Mouse (Mus musculus) liver, embryonic 15.5 days (tissue): ENCODE measurements around the gene Exoc3l2. TPM values are rescaled to one million over a fixed set of nuclear protein-coding genes. Genes with fewer than 3 reads are reported as not detected.

Source experiments
- ATAC-seq: fragments of 200-750 bp; cut with Nextera tagmentation; 2 replicates; pipeline ENCODE4 v1.8.0; 2017; ENCODE audit warnings: moderate number of reproducible peaks, mild to moderate bottlenecking, moderate library complexity; ENCODE audit not compliant: insufficient read depth
- H3K27ac ChIP-seq: fragments of 300-500 bp; sonication (generic); replicated peaks from 2 replicates; pipeline ENCODE4 v1.5.1; 2015; ENCODE audit warnings: mild to moderate bottlenecking, inconsistent platforms
- H3K27me3 ChIP-seq: fragments of 300-500 bp; sonication (generic); 2 replicates; pipeline ENCODE4 v1.6.1; 2015; ENCODE audit warnings: mild to moderate bottlenecking, inconsistent platforms
- H3K36me3 ChIP-seq: fragments of 300-500 bp; sonication (generic); replicated peaks from 2 replicates; pipeline ENCODE4 v1.6.1; 2015; ENCODE audit warnings: moderate library complexity, mild to moderate bottlenecking, inconsistent platforms
- H3K4me1 ChIP-seq: fragments of 300-500 bp; sonication (generic); replicated peaks from 2 replicates; pipeline ENCODE4 v1.6.1; 2015; ENCODE audit warnings: inconsistent platforms
- H3K4me2 ChIP-seq: fragments of 300-500 bp; sonication (generic); 2 replicates; pipeline ENCODE4 v1.6.1; 2015; ENCODE audit warnings: moderate library complexity, mild to moderate bottlenecking, inconsistent platforms
- H3K4me3 ChIP-seq: fragments of 300-500 bp; sonication (generic); replicated peaks from 2 replicates; pipeline ENCODE4 v1.5.1; 2015; ENCODE audit warnings: mild to moderate bottlenecking, inconsistent platforms
- H3K9ac ChIP-seq: fragments of 300-500 bp; sonication (generic); 2 replicates; pipeline ENCODE4 v1.6.1; 2015; ENCODE audit warnings: moderate library complexity, mild to moderate bottlenecking, inconsistent platforms
- H3K9me3 ChIP-seq: fragments of 300-500 bp; sonication (generic); replicated peaks from 2 replicates; pipeline ENCODE4 v1.6.1; 2016; ENCODE audit warnings: inconsistent platforms
- WGBS: fragments of 180-500 bp; shearing (Covaris S2); methylation state at CpG from one replicate; pipeline ENCODE4 v1.1.7; 2015; ENCODE audit warnings: mixed read lengths; ENCODE audit not compliant: insufficient replicate concordance; 5-methylcytosine and 5-hydroxymethylcytosine counted together
- polyA plus RNA-seq: library from polyadenylated mRNA; unstranded; fragments of >200 nt; fragmentation: Nextera tagmentation; extraction: Ambion mirVana; gene quantifications from 2 replicates; pipeline ENCODE4 v1.2.1, GENCODE M21; 2015

The Exoc3l2 gene
- polyA plus RNA-seq, 1 experiment from 2014 or later: 0.85 TPM

DNA sequence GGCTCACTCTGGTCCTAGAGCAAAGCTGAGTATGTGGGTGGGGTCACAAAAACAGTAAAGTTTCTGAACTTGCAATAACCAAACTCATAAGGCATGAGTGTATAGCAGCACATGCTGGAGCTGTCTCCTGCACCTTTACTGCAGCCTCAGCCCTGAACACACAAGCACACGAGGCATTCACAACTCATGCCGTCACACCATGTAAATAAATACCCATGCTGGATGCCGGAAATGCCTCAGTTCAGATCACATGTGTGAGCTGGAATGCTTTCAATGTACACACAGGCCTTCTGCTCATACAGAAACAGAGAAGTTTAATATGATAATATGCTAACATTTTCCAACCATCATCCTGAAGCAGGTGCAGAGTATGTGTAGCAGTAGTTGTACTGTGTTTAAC, 82.9 kb downstream of the Exoc3l2 start:
- ATAC-seq: no peak
- no peaks in the 10 kb centered on the region for H3K27me3 ChIP-seq
- H3K9ac ChIP-seq: no peak overlapping the region
- H3K4me2 ChIP-seq: no peak overlapping the region
- no peaks in the 10 kb centered on the region for H3K9me3 ChIP-seq
- H3K36me3 ChIP-seq: peaks cover 11% of the 10 kb centered on the region; the same call in 1 of the 2 replicates
- H3K4me1 ChIP-seq: peaks cover 65% of the 10 kb centered on the region
- 64% methylated on average over 3 of the region's 3 CpGs for WGBS
- H3K27ac ChIP-seq: peak overlapping the region; percentile 38; the same call in 1 of the 2 replicates
- H3K4me3 ChIP-seq: no peak overlapping the region

Other genes starting within 250 kb of the Exoc3l2 start
- gene Opa3, start 235.0 kb upstream of the Exoc3l2 start, polyA plus RNA-seq: 15.3 and 16.0 TPM in 2 replicates
- gene Vasp, start 191.5 kb upstream of the Exoc3l2 start, polyA plus RNA-seq: 41.2 and 42.4 TPM in 2 replicates
- gene Ppm1n, start 183.3 kb upstream of the Exoc3l2 start, polyA plus RNA-seq: 0.05 TPM in 1 of 2 replicates, not detected in the other
- 3.9 and 5.2 TPM in 2 replicates for gene Rtn2, start 180.7 kb upstream of the Exoc3l2 start, polyA plus RNA-seq
- 0.03 TPM in 1 of 2 replicates, not detected in the other for gene Fosb, start 153.3 kb upstream of the Exoc3l2 start, polyA plus RNA-seq
- gene Ercc1, start 118.6 kb upstream of the Exoc3l2 start, polyA plus RNA-seq: 14.0 and 14.5 TPM in 2 replicates
- 7.9 and 8.1 TPM in 2 replicates for gene Cd3eap, start 103.8 kb upstream of the Exoc3l2 start, polyA plus RNA-seq
- 0.94 and 1.5 TPM in 2 replicates for gene Ppp1r13l, start 103.6 kb upstream of the Exoc3l2 start, polyA plus RNA-seq
- 6.2 and 7.5 TPM in 2 replicates for gene Ercc2, start 81.3 kb upstream of the Exoc3l2 start, polyA plus RNA-seq
- gene Klc3, start 59.2 kb upstream of the Exoc3l2 start, polyA plus RNA-seq: 0.46 and 0.84 TPM in 2 replicates
- 32.2 and 49.9 TPM in 2 replicates for gene Ckm, start 58.6 kb upstream of the Exoc3l2 start, polyA plus RNA-seq
- gene Mark4, start 4.5 kb upstream of the Exoc3l2 start, polyA plus RNA-seq: 1.2 and 1.6 TPM in 2 replicates
- gene Bloc1s3, start 45.0 kb downstream of the Exoc3l2 start, polyA plus RNA-seq: 0.79 and 1.1 TPM in 2 replicates
- 41.2 and 42.0 TPM in 2 replicates for gene Trappc6a, start 45.1 kb downstream of the Exoc3l2 start, polyA plus RNA-seq
- not detected in 2 replicates for gene Nkpd1, start 54.5 kb downstream of the Exoc3l2 start, polyA plus RNA-seq
- gene Ppp1r37, start 99.7 kb downstream of the Exoc3l2 start, polyA plus RNA-seq: 10.2 and 15.7 TPM in 2 replicates
- gene Zfp296, start 114.0 kb downstream of the Exoc3l2 start, polyA plus RNA-seq: 0.60 and 0.81 TPM in 2 replicates
- 79.6 and 90.9 TPM in 2 replicates for gene Gemin7, start 114.3 kb downstream of the Exoc3l2 start, polyA plus RNA-seq
- 12.2 and 13.4 TPM in 2 replicates for gene Clasrp, start 141.2 kb downstream of the Exoc3l2 start, polyA plus RNA-seq
- 1.7 TPM in 2 replicates for gene Relb, start 166.1 kb downstream of the Exoc3l2 start, polyA plus RNA-seq
- 48.3 and 48.8 TPM in 2 replicates for gene Clptm1, start 201.7 kb downstream of the Exoc3l2 start, polyA plus RNA-seq
- gene Apoc2, start 214.6 kb downstream of the Exoc3l2 start, polyA plus RNA-seq: 1,160 and 1,332 TPM in 2 replicates
- 22.2 and 29.1 TPM in 2 replicates for gene Gm44805, start 218.1 kb downstream of the Exoc3l2 start, polyA plus RNA-seq
- gene Apoc4, start 218.1 kb downstream of the Exoc3l2 start, polyA plus RNA-seq: 273 and 372 TPM in 2 replicates
- gene Apoc1, start 229.3 kb downstream of the Exoc3l2 start, polyA plus RNA-seq: 609 and 611 TPM in 2 replicates
- 2,704 and 3,478 TPM in 2 replicates for gene Apoe, start 235.9 kb downstream of the Exoc3l2 start, polyA plus RNA-seq